Mouse (Mus musculus): ENCODE data around the gene Gm10842. TPM values are rescaled to one million over a fixed set of nuclear protein-coding genes. Genes with fewer than 3 reads are reported as not detected.

Gene Gm10842
- total and polyA plus RNA-seq, 3 experiments = not detected

DNA sequence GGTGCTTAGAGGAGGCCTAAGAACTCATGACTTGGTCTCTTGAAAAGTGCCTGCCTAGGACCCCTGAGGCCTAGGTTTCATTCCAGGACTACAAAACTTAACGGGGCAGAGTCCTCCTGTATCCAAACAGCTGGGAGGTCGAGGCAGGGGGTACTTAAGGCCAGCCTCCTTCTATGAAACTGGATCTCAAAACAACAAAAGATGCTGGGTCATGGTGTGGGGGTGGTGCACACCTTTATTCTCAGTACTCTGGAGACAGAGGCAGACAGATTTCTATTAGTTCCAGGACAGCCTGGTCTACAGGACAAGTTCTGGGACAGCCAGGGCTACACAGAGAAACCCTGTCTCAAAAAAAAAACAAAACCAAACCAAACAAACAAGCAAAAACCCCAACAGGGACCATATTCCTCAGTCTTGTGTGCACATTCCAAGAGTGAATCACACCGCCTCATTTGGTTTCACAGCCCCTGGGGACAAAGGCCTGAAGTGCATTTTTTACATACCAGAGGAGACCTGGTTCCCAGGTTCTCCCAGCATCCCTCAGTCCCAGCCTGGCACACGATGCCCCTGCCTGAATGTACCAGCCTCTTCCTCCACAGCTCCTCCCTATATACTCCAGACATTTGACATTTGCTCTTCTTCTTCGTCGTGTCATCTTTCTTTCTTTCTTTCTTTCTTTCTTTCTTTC lies 13.1 kb downstream of the Gm10842 start:
- dilution Hi-C loops (cut with MboI; ENCODE audit: extremely low pct_ligation_motif_present, extremely low pct_unique_long_range_greater_than_20kb, low sequenced_read_pairs) (no loop called here), in situ Hi-C loops (cut with MboI; ENCODE audit: low pct_ligation_motif_present, low pct_unique_long_range_greater_than_20kb, low sequenced_read_pairs) (no loop called here)
- H3K9ac ChIP-seq (ENCODE audit: insufficient read depth, low read depth) = no peak overlapping the region
- H3K9me3 ChIP-seq (replicated peaks; ENCODE audit: low read length) = peaks cover 5% of the 10 kb centered on the region
- peaks cover 0 to 6% of the 10 kb centered on the region in 2 experiments; a peak in 1 of 4 replicates for H3K4me1 ChIP-seq (ENCODE audit: control insufficient read depth in 1 of 2, insufficient read depth in 2 of 2)
- H3K79me2 ChIP-seq (replicated peaks; ENCODE audit: control insufficient read depth, extremely low read depth, insufficient read depth, poor library complexity, severe bottlenecking) = no peaks in the 10 kb centered on the region
- H3K27ac ChIP-seq (ENCODE audit: insufficient read depth, low read depth) = no peak overlapping the region
- no peaks in the 10 kb centered on the region for H3K36me3 ChIP-seq (replicated peaks in 1 of 2; ENCODE audit: control insufficient read depth in 1 of 2, insufficient read depth in 1 of 2, low read length in 1 of 2)
- H3K4me2 ChIP-seq (ENCODE audit: insufficient read depth, low read depth, poor library complexity, severe bottlenecking) = no peak overlapping the region
- TF ChIP-seq USF1 (IDR thresholded peaks at IDR 0.05; ENCODE audit: low read depth, low read length) (no peak), ZC3H11A (IDR thresholded peaks at IDR 0.05; ENCODE audit: low read depth, low read length) (no peak)
- no peak for DNase-seq (ENCODE audit: extremely low read depth)
- H3K4me3 ChIP-seq (replicated peaks in 1 of 3; ENCODE audit: low read depth in 2 of 3, low read length in 2 of 3, poor library complexity in 1 of 3) = no peak overlapping the region
- peaks cover 1% of the 10 kb centered on the region for H3K27me3 ChIP-seq (replicated peaks)

DNA sequence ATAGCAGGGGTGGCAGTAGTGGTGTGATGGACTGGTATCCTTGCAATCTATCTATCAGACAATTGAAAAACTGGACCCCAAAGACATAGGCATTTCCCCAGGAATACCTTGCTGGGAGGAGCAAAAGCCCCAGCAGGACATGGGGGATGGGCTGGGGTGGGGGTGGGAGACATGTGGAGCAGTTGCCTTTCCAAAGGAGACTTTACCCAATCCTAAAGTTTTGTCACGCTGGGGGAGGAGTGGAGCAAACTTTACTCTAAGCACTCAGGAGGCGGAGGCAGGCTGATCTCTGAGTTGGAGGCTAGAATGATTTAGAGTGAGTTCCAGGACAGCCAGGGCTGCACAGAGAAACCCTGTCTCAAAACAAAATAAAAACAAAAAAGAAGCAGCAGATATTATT lies 14.7 kb downstream of the Gm10842 start:
- peaks cover 0 to 6% of the 10 kb centered on the region in 2 experiments; a peak in 1 of 4 replicates for H3K4me1 ChIP-seq (ENCODE audit: control insufficient read depth in 1 of 2, insufficient read depth in 2 of 2)
- H3K9ac ChIP-seq (ENCODE audit: insufficient read depth, low read depth) = no peak overlapping the region
- peaks cover 13% of the 10 kb centered on the region for H3K9me3 ChIP-seq (replicated peaks; ENCODE audit: low read length)
- H3K27me3 ChIP-seq (replicated peaks) = peaks cover 1% of the 10 kb centered on the region
- H3K36me3 ChIP-seq (replicated peaks in 1 of 2; ENCODE audit: control insufficient read depth in 1 of 2, insufficient read depth in 1 of 2, low read length in 1 of 2) = no peaks in the 10 kb centered on the region
- H3K4me3 ChIP-seq (replicated peaks in 1 of 3; ENCODE audit: low read depth in 2 of 3, low read length in 2 of 3, poor library complexity in 1 of 3) = no peak overlapping the region
- no peaks in the 10 kb centered on the region for H3K79me2 ChIP-seq (replicated peaks; ENCODE audit: control insufficient read depth, extremely low read depth, insufficient read depth, poor library complexity, severe bottlenecking)
- no peak for DNase-seq (ENCODE audit: extremely low read depth)
- H3K4me2 ChIP-seq (ENCODE audit: insufficient read depth, low read depth, poor library complexity, severe bottlenecking) = no peak overlapping the region
- in situ Hi-C loops (cut with MboI; ENCODE audit: low pct_ligation_motif_present, low pct_unique_long_range_greater_than_20kb, low sequenced_read_pairs) (no loop called here), dilution Hi-C loops (cut with MboI; ENCODE audit: extremely low pct_ligation_motif_present, extremely low pct_unique_long_range_greater_than_20kb, low sequenced_read_pairs) (no loop called here)
- H3K27ac ChIP-seq (ENCODE audit: insufficient read depth, low read depth) = no peak overlapping the region
- no peak for TF ChIP-seq GABPA (IDR thresholded peaks at IDR 0.05; ENCODE audit: insufficient replicate concordance, low read depth, low read length)
- no peak for TF ChIP-seq MYC (IDR thresholded peaks at IDR 0.05; ENCODE audit: low read depth, low read length)
- TF ChIP-seq POLR2A (IDR thresholded peaks at IDR 0.05; ENCODE audit: low read depth, low read length) = no peak
- TF ChIP-seq EP300 (IDR thresholded peaks at IDR 0.05; ENCODE audit: low read length) = no peak
- TF ChIP-seq MAFK (IDR thresholded peaks at IDR 0.05; ENCODE audit: insufficient replicate concordance, low read length) = no peak
- no peak for TF ChIP-seq PAX5 (IDR thresholded peaks at IDR 0.05; ENCODE audit: low read length)
- no peak for TF ChIP-seq MAX (IDR thresholded peaks at IDR 0.05; ENCODE audit: low read length)
- TF ChIP-seq JUND (conservative IDR thresholded peaks at IDR 0.05; ENCODE audit: low read depth, low read length) = no peak
- TF ChIP-seq BHLHE40 (IDR thresholded peaks at IDR 0.05; ENCODE audit: low read depth, low read length) = no peak
- TF ChIP-seq ETS1 (conservative IDR thresholded peaks at IDR 0.05; ENCODE audit: low read depth, low read length) = no peak
- no peak for TF ChIP-seq JUN (IDR thresholded peaks at IDR 0.05; ENCODE audit: insufficient read depth, low read depth, low read length)
- TF ChIP-seq E2F4 (IDR thresholded peaks at IDR 0.05; ENCODE audit: insufficient replicate concordance, low read depth, low read length) = no peak
- TF ChIP-seq ZKSCAN1 (IDR thresholded peaks at IDR 0.05; ENCODE audit: borderline replicate concordance, low read depth, low read length) = no peak
- no peak for TF ChIP-seq ZNF384 (IDR thresholded peaks at IDR 0.05; ENCODE audit: low read depth, low read length)
- TF ChIP-seq NELFE (IDR thresholded peaks at IDR 0.05; ENCODE audit: low read depth, low read length) = no peak
- TF ChIP-seq USF2 (conservative IDR thresholded peaks at IDR 0.05; ENCODE audit: low read depth, low read length) = no peak
- no peak for TF ChIP-seq HCFC1 (IDR thresholded peaks at IDR 0.05; ENCODE audit: low read depth, low read length)
- TF ChIP-seq CHD2 (IDR thresholded peaks at IDR 0.05; ENCODE audit: low read length) = no peak
- TF ChIP-seq SIN3A (IDR thresholded peaks at IDR 0.05; ENCODE audit: low read length) = no peak

Data from CH12.LX (cell line).